Mouse (Mus musculus) olfactory bulb, adult 2 months (tissue): ENCODE results near the gene Hectd4.

ENCODE experiments used
- CTCF ChIP-seq: fragments of 200-500 bp; IDR thresholded peaks from 2 replicates; pipeline ENCODE4 v1.5.1; 2012; ENCODE audit warnings: low read depth, mild to moderate bottlenecking, low read length, moderate library complexity; ENCODE audit not compliant: insufficient read depth
- POLR2A ChIP-seq: fragments of 200-500 bp; IDR thresholded peaks from 2 replicates; pipeline ENCODE4 v1.6.1; 2012; ENCODE audit warnings: mild to moderate bottlenecking, low read depth, low read length, moderate library complexity; ENCODE audit not compliant: insufficient read depth

GRCm38 (mm10) chr5:121236171-121236570 is 16.2 kb downstream of the Hectd4 start:
- no peak for TF ChIP-seq CTCF
- no peak for TF ChIP-seq POLR2A
